Mouse (Mus musculus) kidney, postnatal 0 days (tissue): ENCODE results near the gene Scg3. TPM values are rescaled to one million over a fixed set of nuclear protein-coding genes. Genes with fewer than 3 reads are reported as not detected.

Experiments
- ATAC-seq: fragments of 200-750 bp; cut with Nextera tagmentation; replicated peaks from 2 replicates; pipeline ENCODE4 v1.8.0; 2017; ENCODE audit warnings: low read depth, moderate number of reproducible peaks, moderate TSS enrichment, moderate library complexity; ENCODE audit not compliant: low FRiP score
- DNase-seq: peaks from one replicate; pipeline ENCODE4 v3.0.0-alpha.2; 2016; ENCODE audit warnings: low spot score
- H3K27ac ChIP-seq: fragments of 300-500 bp; sonication (generic); 2 replicates; pipeline ENCODE4 v1.5.1; 2014; ENCODE audit warnings: mild to moderate bottlenecking
- H3K27me3 ChIP-seq: fragments of 300-500 bp; sonication (generic); 2 replicates; pipeline ENCODE4 v1.6.1; 2014; ENCODE audit warnings: low read length, mixed read lengths; ENCODE audit not compliant: insufficient read depth
- H3K36me3 ChIP-seq: fragments of 300-500 bp; sonication (generic); 2 replicates; pipeline ENCODE4 v1.6.1; 2014; ENCODE audit warnings: low read length, mixed read lengths; ENCODE audit not compliant: insufficient read depth
- H3K4me1 ChIP-seq: fragments of 300-500 bp; sonication (generic); replicated peaks from 2 replicates; pipeline ENCODE4 v1.6.1; 2014; ENCODE audit warnings: antibody characterized with exemption, low read length, mixed read lengths; ENCODE audit not compliant: insufficient read depth
- H3K4me2 ChIP-seq: fragments of 300-500 bp; sonication (generic); 2 replicates; pipeline ENCODE4 v1.6.1; 2014; ENCODE audit warnings: mild to moderate bottlenecking, low read length, moderate library complexity, mixed read lengths
- H3K4me3 ChIP-seq: fragments of 300-500 bp; sonication (generic); replicated peaks from 2 replicates; pipeline ENCODE4 v1.5.1; 2014; ENCODE audit warnings: low read depth, low read length
- H3K9ac ChIP-seq: fragments of 300-500 bp; sonication (generic); 2 replicates; pipeline ENCODE4 v1.6.1; 2014; ENCODE audit warnings: low read depth, low read length
- H3K9me3 ChIP-seq: fragments of 300-500 bp; sonication (generic); replicated peaks from 2 replicates; pipeline ENCODE4 v1.6.1; 2016; ENCODE audit warnings: low read length, inconsistent platforms, mixed read lengths
- CTCF ChIP-seq: IDR thresholded peaks from 2 replicates; pipeline ENCODE4 v1.5.1; 2016; ENCODE audit warnings: antibody characterized with exemption, low read depth, mild to moderate bottlenecking, moderate library complexity
- WGBS: fragments of 180-500 bp; shearing (Covaris S2); extraction: QIAGEN DNeasy Blood & Tissue Kit; methylation state at CpG from one replicate; pipeline ENCODE4 v1.1.7; 2014; 5-methylcytosine and 5-hydroxymethylcytosine counted together
- polyA plus RNA-seq: library from polyadenylated mRNA; unstranded; fragments of >200 nt; fragmentation: Nextera tagmentation; extraction: Ambion mirVana; gene quantifications from 2 replicates; pipeline ENCODE4 v1.2.1, GENCODE M21; 2015

Scg3 gene
- polyA plus RNA-seq, 1 experiment from 2014 or later, result 0.18 TPM

GRCm38 (mm10) chr9:75601510-75601909 is 82.3 kb downstream of the Scg3 start:
- Histone ChIP-seq H3K27ac (no peak overlapping the region), H3K4me1 (no peaks in the 10 kb centered on the region), H3K36me3 (no peaks in the 10 kb centered on the region), H3K9ac (no peak overlapping the region), H3K4me2 (peak overlapping the region; percentile 41), H3K4me3 (0 out of 2 replicates have a peak overlapping the region, but pooled peaks have one; percentile 11), H3K27me3 (no peaks in the 10 kb centered on the region), H3K9me3 (no peaks in the 10 kb centered on the region)
- WGBS, result 15% methylated on average over 12 of the region's 12 CpGs
- DNase-seq (no peak), ATAC-seq (no peak; the same call in 1 of the 2 replicates)
- TF ChIP-seq CTCF, result no peak

- DNase-seq, result no peak
- Histone ChIP-seq H3K27me3 (no peaks in the 10 kb centered on the region), H3K4me2 (no peak overlapping the region), H3K4me1 (no peaks in the 10 kb centered on the region), H3K9me3 (no peaks in the 10 kb centered on the region), H3K27ac (no peak overlapping the region), H3K36me3 (no peaks in the 10 kb centered on the region), H3K4me3 (no peak overlapping the region), H3K9ac (no peak overlapping the region)
- no peak for ATAC-seq
- WGBS, result 62% methylated on average over 7 of the region's 7 CpGs
- no peak for TF ChIP-seq CTCF
Observed at GRCm38 (mm10) chr9:75600166-75600934, 83.5 kb downstream of the Scg3 start.

GRCm38 (mm10) chr9:75599191-75599841 is 84.5 kb downstream of the Scg3 start:
- Histone ChIP-seq H3K4me3 (no peak overlapping the region), H3K9me3 (no peaks in the 10 kb centered on the region), H3K27ac (no peak overlapping the region), H3K9ac (no peak overlapping the region), H3K27me3 (no peaks in the 10 kb centered on the region), H3K36me3 (no peaks in the 10 kb centered on the region), H3K4me2 (no peak overlapping the region), H3K4me1 (no peaks in the 10 kb centered on the region)
- DNase-seq (peak; percentile 54), ATAC-seq (no peak; the same call in 1 of the 2 replicates)
- TF ChIP-seq CTCF, result 0 out of 2 replicates have a peak, but pooled peaks have one; percentile 26
- WGBS, result 50% methylated on average over 5 of the region's 5 CpGs

- Histone ChIP-seq H3K4me1 (no peaks in the 10 kb centered on the region), H3K9ac (no peak overlapping the region), H3K27ac (no peak overlapping the region), H3K4me2 (no peak overlapping the region), H3K4me3 (no peak overlapping the region), H3K36me3 (no peaks in the 10 kb centered on the region), H3K27me3 (no peaks in the 10 kb centered on the region), H3K9me3 (no peaks in the 10 kb centered on the region)
- 77% methylated on average over 4 of the region's 4 CpGs for WGBS
- no peak for TF ChIP-seq CTCF
- ATAC-seq (no peak), DNase-seq (no peak)
Observed at GRCm38 (mm10) chr9:75597596-75597995, 86.3 kb downstream of the Scg3 start.

- H3K4me2 ChIP-seq, result no peak overlapping the region
- 83% methylated on average over 13 of the region's 13 CpGs for WGBS
- no peak for ATAC-seq
- H3K4me3 ChIP-seq, result no peak overlapping the region
- no peak for DNase-seq
- H3K27me3 ChIP-seq, result no peaks in the 10 kb centered on the region
- TF ChIP-seq CTCF, result no peak
- H3K36me3 ChIP-seq, result 0 out of 2 replicates have a peak, but pooled peaks cover 1% of the 10 kb centered on the region
- no peak overlapping the region for H3K9ac ChIP-seq
- H3K27ac ChIP-seq, result no peak overlapping the region
- H3K9me3 ChIP-seq, result no peaks in the 10 kb centered on the region
- no peaks in the 10 kb centered on the region for H3K4me1 ChIP-seq
Observed at GRCm38 (mm10) chr9:75597036-75597435, 86.8 kb downstream of the Scg3 start.

- H3K9ac ChIP-seq, result no peak overlapping the region
- no peaks in the 10 kb centered on the region for H3K4me1 ChIP-seq
- WGBS, result 52% methylated on average over 5 of the region's 5 CpGs
- TF ChIP-seq CTCF, result no peak
- DNase-seq, result no peak
- H3K27me3 ChIP-seq, result no peaks in the 10 kb centered on the region
- H3K27ac ChIP-seq, result no peak overlapping the region
- H3K9me3 ChIP-seq, result no peaks in the 10 kb centered on the region
- H3K4me2 ChIP-seq, result no peak overlapping the region
- peak; percentile 36; the same call in 1 of the 2 replicates for ATAC-seq
- 0 out of 2 replicates have a peak, but pooled peaks cover 2% of the 10 kb centered on the region for H3K36me3 ChIP-seq
- H3K4me3 ChIP-seq, result no peak overlapping the region
Observed at GRCm38 (mm10) chr9:75593481-75593880, 90.4 kb downstream of the Scg3 start.

Other genes with a start within 250 kb of the Scg3 start
- 31.4 and 36.6 TPM in 2 replicates for gene Leo1, start 242.5 kb downstream of the Scg3 start, polyA plus RNA-seq
- 120 and 131 TPM in 2 replicates for gene Tmod3, start 124.4 kb downstream of the Scg3 start, polyA plus RNA-seq
- 12.4 and 15.6 TPM in 2 replicates for gene Tmod2, start 72.7 kb downstream of the Scg3 start, polyA plus RNA-seq
- 31.4 and 34.7 TPM in 2 replicates for gene Lysmd2, start 58.3 kb downstream of the Scg3 start, polyA plus RNA-seq
- gene Bmp5, start 91.3 kb upstream of the Scg3 start, polyA plus RNA-seq, result 0.38 and 0.39 TPM in 2 replicates